Mouse (Mus musculus): ENCODE measurements around the gene Med19. TPM values are rescaled to one million over a fixed set of nuclear protein-coding genes. Genes with fewer than 3 reads are reported as not detected.
"Not testable (repeated sequence)": the region's sequence is repeated elsewhere in the genome, so short reads cannot be mapped to it uniquely, and the experiment has no call there.

The Med19 gene
- polyA plus RNA-seq, 1 experiment from 2014 or later = 53.6 TPM

DNA sequence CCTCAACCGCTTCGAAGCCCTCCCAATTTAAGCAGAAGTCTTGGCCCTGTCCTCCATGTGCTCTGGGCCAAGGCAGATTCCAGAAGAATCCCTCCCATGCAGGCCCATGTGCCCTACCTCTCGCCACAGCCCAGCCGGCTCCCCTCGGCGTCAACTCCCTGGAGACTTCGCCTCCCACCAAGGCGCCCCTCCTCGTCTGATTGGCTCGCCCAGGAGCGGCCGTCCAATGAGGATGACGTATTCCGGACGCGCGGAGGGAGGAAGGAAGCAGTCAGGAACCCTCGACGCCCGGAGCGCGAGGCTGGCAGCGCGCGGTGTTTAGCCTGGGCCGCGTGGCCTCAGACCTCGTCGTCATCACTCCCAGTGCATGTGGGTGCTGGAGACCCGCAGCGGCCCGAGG is 19.4 kb upstream of the Med19 start, which contains the start of gene Btbd18:
Btbd18 (plus strand) TSS at position 274 of the 400 bp plus-strand sequence.
- Histone ChIP-seq H3K4me1 (ENCODE audit: control insufficient read depth, insufficient read depth, low read length) (no peaks in the 10 kb centered on the region), H3K4me2 (ENCODE audit: low read length) (no peak within 1 kb of the TSS), H3K27me3 (ENCODE audit: control insufficient read depth, insufficient read depth, low read depth, low read length) (no peaks in the 10 kb centered on the region), H3K9me3 (replicated peaks; ENCODE audit: control insufficient read depth, low read length, poor library complexity, severe bottlenecking) (no peaks in the 10 kb centered on the region), H3K36me3 (ENCODE audit: control insufficient read depth, insufficient read depth, low read length) (no peaks in the 10 kb centered on the region), H3K9ac (ENCODE audit: low read depth, low read length) (no peak within 1 kb of the TSS), H3K4me3 (ENCODE audit: low read depth, low read length) (no peak within 1 kb of the TSS), H3K27ac (ENCODE audit: low read length) (no peak within 1 kb of the TSS)
- 92% methylated on average over 32 of the region's 32 CpGs for WGBS
- no peak for ATAC-seq

DNA sequence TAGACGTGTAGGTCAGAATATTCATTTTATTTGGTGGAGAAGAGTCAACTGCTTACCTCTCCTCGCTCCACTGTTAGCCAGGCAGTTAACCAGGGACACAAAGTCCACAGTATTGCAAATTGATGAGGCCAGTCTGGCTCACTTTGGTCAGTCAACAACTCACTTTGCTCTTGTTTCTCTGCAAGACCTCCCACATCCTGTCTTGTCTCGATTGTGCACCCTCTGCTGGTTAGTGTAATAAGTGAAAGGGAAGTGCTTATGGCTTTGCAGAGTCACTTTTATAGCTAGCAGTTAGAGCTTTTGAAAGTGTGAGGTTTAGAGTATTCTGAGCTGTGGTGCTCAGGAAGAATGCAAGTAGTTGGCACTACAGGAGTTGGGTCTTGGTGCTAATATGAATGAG is 17.9 kb upstream of the Med19 start:
- Histone ChIP-seq H3K4me3 (ENCODE audit: low read depth, low read length) (no peak overlapping the region), H3K4me2 (ENCODE audit: low read length) (no peak overlapping the region), H3K36me3 (ENCODE audit: control insufficient read depth, insufficient read depth, low read length) (no peaks in the 10 kb centered on the region), H3K4me1 (ENCODE audit: control insufficient read depth, insufficient read depth, low read length) (no peaks in the 10 kb centered on the region), H3K27ac (ENCODE audit: low read length) (no peak overlapping the region), H3K27me3 (ENCODE audit: control insufficient read depth, insufficient read depth, low read depth, low read length) (no peaks in the 10 kb centered on the region), H3K9me3 (replicated peaks; ENCODE audit: control insufficient read depth, low read length, poor library complexity, severe bottlenecking) (no peaks in the 10 kb centered on the region), H3K9ac (ENCODE audit: low read depth, low read length) (no peak overlapping the region)
- 62% methylated on average over 3 of the region's 3 CpGs for WGBS
- ATAC-seq = no peak

DNA sequence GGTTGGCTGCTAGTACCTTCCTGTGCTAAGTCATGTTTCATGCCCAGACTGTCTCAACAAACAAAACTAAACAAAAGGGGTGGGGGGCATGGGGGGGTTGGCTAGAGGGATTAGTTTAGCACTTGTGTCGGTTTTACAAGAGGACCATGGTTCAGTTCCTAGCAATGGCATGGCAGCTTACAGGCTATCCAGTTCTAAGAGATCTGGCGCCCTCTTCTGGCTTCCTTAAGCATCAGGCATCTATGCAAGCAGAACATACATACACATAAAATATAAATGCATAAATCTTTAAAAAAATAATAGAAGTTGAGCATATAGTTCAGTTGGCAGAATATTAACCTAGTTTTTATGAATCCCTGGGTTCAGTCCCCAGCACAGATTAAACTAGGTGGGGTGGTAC is 15.3 kb upstream of the Med19 start:
- no peaks in the 10 kb centered on the region for H3K27me3 ChIP-seq (ENCODE audit: control insufficient read depth, insufficient read depth, low read depth, low read length)
- no peaks in the 10 kb centered on the region for H3K9me3 ChIP-seq (replicated peaks; ENCODE audit: control insufficient read depth, low read length, poor library complexity, severe bottlenecking)
- ATAC-seq = no peak
- no peaks in the 10 kb centered on the region for H3K36me3 ChIP-seq (ENCODE audit: control insufficient read depth, insufficient read depth, low read length)
- H3K27ac ChIP-seq (ENCODE audit: low read length) = no peak overlapping the region
- H3K4me3 ChIP-seq (ENCODE audit: low read depth, low read length) = no peak overlapping the region
- no peak overlapping the region for H3K9ac ChIP-seq (ENCODE audit: low read depth, low read length)
- H3K4me1 ChIP-seq (ENCODE audit: control insufficient read depth, insufficient read depth, low read length) = no peaks in the 10 kb centered on the region
- no peak overlapping the region for H3K4me2 ChIP-seq (ENCODE audit: low read length)
- WGBS = 19% methylated on average over 2 of the region's 2 CpGs

DNA sequence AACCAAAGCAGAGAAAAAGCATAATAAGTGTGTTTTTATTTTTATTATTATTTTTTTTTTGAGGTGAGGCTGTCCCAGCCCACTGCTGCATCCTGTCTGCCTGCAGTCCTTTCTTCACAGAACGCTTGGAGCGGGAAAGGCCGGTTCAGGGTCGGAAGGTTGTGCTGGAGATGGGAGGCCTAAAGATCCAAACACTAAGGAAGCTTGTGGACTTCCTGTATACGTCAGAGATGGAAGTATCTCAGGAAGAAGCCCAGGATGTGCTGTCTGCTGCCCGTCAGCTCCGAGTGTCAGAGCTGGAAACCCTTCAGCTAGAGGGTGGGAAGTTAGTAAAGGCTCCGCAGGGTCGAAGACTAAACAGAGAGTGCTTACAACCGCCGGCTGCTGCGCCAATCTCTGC is 12.1 kb upstream of the Med19 start:
- no peaks in the 10 kb centered on the region for H3K27me3 ChIP-seq (ENCODE audit: control insufficient read depth, insufficient read depth, low read depth, low read length)
- WGBS = 73% methylated on average over 12 of the region's 12 CpGs
- H3K9me3 ChIP-seq (replicated peaks; ENCODE audit: control insufficient read depth, low read length, poor library complexity, severe bottlenecking) = no peaks in the 10 kb centered on the region
- no peak overlapping the region for H3K4me3 ChIP-seq (ENCODE audit: low read depth, low read length)
- no peaks in the 10 kb centered on the region for H3K36me3 ChIP-seq (ENCODE audit: control insufficient read depth, insufficient read depth, low read length)
- no peak overlapping the region for H3K27ac ChIP-seq (ENCODE audit: low read length)
- ATAC-seq = no peak
- H3K9ac ChIP-seq (ENCODE audit: low read depth, low read length) = no peak overlapping the region
- no peak overlapping the region for H3K4me2 ChIP-seq (ENCODE audit: low read length)
- H3K4me1 ChIP-seq (ENCODE audit: control insufficient read depth, insufficient read depth, low read length) = peaks cover 8% of the 10 kb centered on the region

DNA sequence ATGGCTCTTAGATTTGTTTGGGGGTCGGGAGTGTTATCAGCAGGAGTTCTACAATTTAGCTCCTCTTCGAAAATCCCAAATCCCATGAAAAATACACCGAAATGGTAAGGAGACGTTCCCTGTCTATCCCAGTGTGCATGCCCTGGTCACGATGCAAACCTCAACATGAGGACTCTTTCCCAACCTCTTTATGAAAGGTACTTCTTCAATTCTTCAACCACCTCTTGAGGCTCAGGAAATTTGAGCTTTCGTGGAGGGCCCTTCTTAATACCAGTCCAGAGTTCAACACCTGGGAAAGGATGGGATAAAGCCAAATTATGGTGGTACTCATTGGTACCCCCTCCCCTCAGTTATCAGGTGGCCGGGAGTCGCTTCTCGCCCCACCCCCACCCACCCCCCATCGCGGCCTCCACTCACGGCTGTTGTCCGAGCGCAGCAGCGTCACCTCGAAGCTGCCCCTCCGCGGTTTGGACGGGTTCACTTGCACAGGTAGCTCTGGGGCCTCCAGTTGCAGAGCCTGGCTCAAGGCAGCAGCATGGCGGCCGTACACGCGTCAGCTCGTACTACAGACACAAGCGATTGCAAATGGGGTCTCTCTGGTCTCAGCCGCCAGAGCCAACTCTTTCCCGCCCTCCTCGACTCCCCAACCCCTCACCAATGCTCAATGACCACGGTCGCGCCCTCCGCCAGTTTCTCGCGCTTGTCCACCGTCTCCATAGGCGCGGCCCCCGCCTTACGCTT is 8.2 kb upstream of the Med19 start:
- H3K27ac ChIP-seq (ENCODE audit: low read length) = peak overlapping the region; percentile 92
- peaks cover 9% of the 10 kb centered on the region for H3K4me1 ChIP-seq (ENCODE audit: control insufficient read depth, insufficient read depth, low read length)
- H3K27me3 ChIP-seq (ENCODE audit: control insufficient read depth, insufficient read depth, low read depth, low read length) = no peaks in the 10 kb centered on the region
- H3K4me3 ChIP-seq (ENCODE audit: low read depth, low read length) = peak overlapping the region; percentile 95
- no peaks in the 10 kb centered on the region for H3K9me3 ChIP-seq (replicated peaks; ENCODE audit: control insufficient read depth, low read length, poor library complexity, severe bottlenecking)
- H3K36me3 ChIP-seq (ENCODE audit: control insufficient read depth, insufficient read depth, low read length) = peaks cover 7% of the 10 kb centered on the region; the same call in 1 of the 2 replicates
- peak overlapping the region; percentile 63 for H3K4me2 ChIP-seq (ENCODE audit: low read length)
- peak overlapping the region; percentile 88 for H3K9ac ChIP-seq (ENCODE audit: low read depth, low read length)
- peak; percentile 88 for ATAC-seq
- 2% methylated on average over 39 of the region's 39 CpGs for WGBS

DNA sequence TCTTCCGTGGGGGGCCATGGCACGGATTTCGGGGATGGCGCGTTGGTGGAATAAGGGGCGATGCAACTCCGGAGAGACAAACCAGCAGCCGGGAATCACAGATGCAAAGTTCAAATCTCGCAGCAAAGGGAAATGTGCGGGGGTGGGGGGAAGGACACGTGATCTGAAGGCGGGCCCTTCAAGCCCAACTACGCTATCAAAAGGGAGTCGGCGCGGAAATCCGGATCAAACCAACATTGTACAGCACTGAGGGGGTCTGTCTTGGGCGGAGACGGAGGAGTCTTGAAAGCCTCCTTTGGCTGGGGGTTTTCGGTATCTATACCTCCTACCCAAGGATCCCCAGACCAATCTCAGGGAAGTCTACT is 7.7 kb upstream of the Med19 start, which contains the start of gene Selenoh:
Selenoh (minus strand) TSS at position 202 of the 365 bp plus-strand sequence.
- Histone ChIP-seq H3K4me2 (ENCODE audit: low read length) (peak within 1 kb of the TSS; percentile 63), H3K9me3 (replicated peaks; ENCODE audit: control insufficient read depth, low read length, poor library complexity, severe bottlenecking) (no peaks in the 10 kb centered on the region), H3K27ac (ENCODE audit: low read length) (peak within 1 kb of the TSS; percentile 92), H3K27me3 (ENCODE audit: control insufficient read depth, insufficient read depth, low read depth, low read length) (no peaks in the 10 kb centered on the region), H3K9ac (ENCODE audit: low read depth, low read length) (peak within 1 kb of the TSS; percentile 88), H3K4me3 (ENCODE audit: low read depth, low read length) (peak within 1 kb of the TSS; percentile 95), H3K36me3 (ENCODE audit: control insufficient read depth, insufficient read depth, low read length) (peaks cover 7% of the 10 kb centered on the region; the same call in 1 of the 2 replicates), H3K4me1 (ENCODE audit: control insufficient read depth, insufficient read depth, low read length) (peaks cover 9% of the 10 kb centered on the region)
- peak; percentile 98 for ATAC-seq
- WGBS = under 1% methylated on average over 20 of the region's 20 CpGs

DNA sequence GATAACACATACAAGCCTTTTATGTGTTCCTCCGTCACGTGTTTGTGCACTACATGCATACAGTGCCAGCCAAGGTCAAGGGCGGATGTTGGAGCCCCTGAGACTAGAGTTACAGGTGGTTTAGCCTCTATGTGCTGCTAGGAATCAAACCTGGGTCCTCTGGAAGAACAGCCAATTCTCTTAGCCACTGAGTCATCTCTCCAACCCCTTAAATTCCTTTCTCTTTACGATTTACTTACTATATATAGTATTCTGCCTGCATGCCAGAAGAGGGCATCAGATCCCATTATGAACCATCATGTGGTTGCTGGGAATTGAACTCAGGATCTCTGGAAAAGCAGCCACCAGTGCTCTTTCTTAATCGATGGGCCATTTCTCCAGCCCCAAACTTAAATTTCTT is 6.7 kb upstream of the Med19 start:
- H3K4me3 ChIP-seq (ENCODE audit: low read depth, low read length); ATAC-seq; H3K36me3 ChIP-seq (ENCODE audit: control insufficient read depth, insufficient read depth, low read length); H3K9ac ChIP-seq (ENCODE audit: low read depth, low read length); H3K9me3 ChIP-seq (replicated peaks; ENCODE audit: control insufficient read depth, low read length, poor library complexity, severe bottlenecking); H3K27me3 ChIP-seq (ENCODE audit: control insufficient read depth, insufficient read depth, low read depth, low read length): not testable (repeated sequence)
- peak overlapping the region; percentile 33; the same call in 1 of the 2 replicates for H3K27ac ChIP-seq (ENCODE audit: low read length)
- 43% methylated on average over 4 of the region's 5 CpGs for WGBS
- H3K4me1 ChIP-seq (ENCODE audit: control insufficient read depth, insufficient read depth, low read length) = peaks cover 14% of the 10 kb centered on the region
- H3K4me2 ChIP-seq (ENCODE audit: low read length) = peak overlapping the region; percentile 63

DNA sequence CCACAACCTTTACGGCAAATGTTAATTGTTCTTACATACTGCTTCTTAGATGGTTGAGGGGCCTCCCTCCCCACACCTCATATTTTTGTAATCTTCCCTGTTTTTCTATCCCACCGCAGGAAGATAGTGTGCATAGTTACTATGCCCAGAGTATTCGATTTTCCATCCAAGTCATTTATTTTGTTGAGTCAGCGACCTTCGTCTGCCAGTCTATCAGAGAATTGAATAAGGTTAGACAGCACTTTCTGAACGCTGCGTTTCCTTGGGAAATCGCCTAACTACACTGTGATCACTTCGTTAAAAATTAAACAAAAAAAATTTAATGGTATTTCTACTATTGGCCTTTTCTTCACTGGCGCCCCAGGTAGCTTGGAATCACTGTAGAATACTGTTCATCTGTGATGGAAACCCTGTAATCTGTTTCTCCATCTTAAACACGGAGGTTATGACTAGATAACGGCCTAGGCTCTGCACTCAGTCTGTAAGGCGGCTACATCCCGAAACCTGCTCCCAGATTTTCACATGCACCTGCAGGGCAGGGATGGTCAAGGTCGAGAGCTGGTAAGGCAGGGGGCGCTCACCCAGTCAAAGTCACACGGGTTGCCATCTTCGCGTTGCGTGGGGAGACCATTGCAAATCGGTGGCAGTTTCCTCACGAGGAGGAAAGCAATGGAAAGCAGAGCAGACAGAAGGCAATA is 783 bp upstream of the Med19 start:
- Histone ChIP-seq H3K27ac (ENCODE audit: low read length) (peak overlapping the region; percentile 86), H3K36me3 (ENCODE audit: control insufficient read depth, insufficient read depth, low read length) (peaks cover 6% of the 10 kb centered on the region; the same call in 1 of the 2 replicates), H3K9me3 (replicated peaks; ENCODE audit: control insufficient read depth, low read length, poor library complexity, severe bottlenecking) (no peaks in the 10 kb centered on the region), H3K4me1 (ENCODE audit: control insufficient read depth, insufficient read depth, low read length) (peaks cover 21% of the 10 kb centered on the region), H3K9ac (ENCODE audit: low read depth, low read length) (peak overlapping the region; percentile 73), H3K27me3 (ENCODE audit: control insufficient read depth, insufficient read depth, low read depth, low read length) (no peaks in the 10 kb centered on the region), H3K4me3 (ENCODE audit: low read depth, low read length) (peak overlapping the region; percentile 65), H3K4me2 (ENCODE audit: low read length) (peak overlapping the region; percentile 67)
- peak; percentile 75 for ATAC-seq
- WGBS = 12% methylated on average over 21 of the region's 22 CpGs

DNA sequence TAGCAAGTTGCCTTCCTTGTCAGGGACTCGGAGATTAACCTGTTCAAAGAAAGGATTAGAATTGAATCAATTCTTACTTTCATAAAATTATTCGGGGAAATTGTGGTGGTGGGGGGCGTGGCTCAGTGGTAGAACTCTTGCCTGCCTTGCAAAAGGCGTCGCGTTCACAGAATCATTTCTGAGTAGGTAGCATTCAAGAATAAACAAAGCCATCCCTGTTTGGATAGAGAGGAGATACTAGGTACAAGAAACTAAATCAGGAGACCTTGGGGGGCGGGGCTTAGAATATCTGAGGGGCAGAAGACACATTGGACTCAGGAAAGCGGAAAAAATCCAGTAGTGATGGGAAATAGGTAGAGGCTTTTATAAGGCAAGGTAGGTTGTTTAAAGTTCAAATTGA is 814 bp downstream of the Med19 start, which contains the start of gene Tmx2:
Tmx2 (minus strand) TSS at position 125 of the 400 bp plus-strand sequence.
- H3K4me2 ChIP-seq (ENCODE audit: low read length) = peak within 1 kb of the TSS; percentile 65
- H3K4me3 ChIP-seq (ENCODE audit: low read depth, low read length) = peak within 1 kb of the TSS; percentile 98
- H3K4me1 ChIP-seq (ENCODE audit: control insufficient read depth, insufficient read depth, low read length) = peaks cover 21% of the 10 kb centered on the region
- no peaks in the 10 kb centered on the region for H3K27me3 ChIP-seq (ENCODE audit: control insufficient read depth, insufficient read depth, low read depth, low read length)
- H3K36me3 ChIP-seq (ENCODE audit: control insufficient read depth, insufficient read depth, low read length) = no peaks in the 10 kb centered on the region; the same call in 1 of the 2 replicates
- no peak for ATAC-seq
- WGBS = 18% methylated on average over 8 of the region's 8 CpGs
- no peaks in the 10 kb centered on the region for H3K9me3 ChIP-seq (replicated peaks; ENCODE audit: control insufficient read depth, low read length, poor library complexity, severe bottlenecking)
- H3K9ac ChIP-seq (ENCODE audit: low read depth, low read length) = peak within 1 kb of the TSS; percentile 83
- H3K27ac ChIP-seq (ENCODE audit: low read length) = peak within 1 kb of the TSS; percentile 75
